Mouse (Mus musculus) forebrain, embryonic 16.5 days (tissue): Measurements from ENCODE around the gene Arhgap11a. TPM values are rescaled to one million over a fixed set of nuclear protein-coding genes. Genes with fewer than 3 reads are reported as not detected.

Source experiments
- ATAC-seq: fragments of 200-750 bp; cut with Nextera tagmentation; 2 replicates; pipeline ENCODE4 v1.8.0; 2017; ENCODE audit warnings: mild to moderate bottlenecking, moderate library complexity
- H3K27ac ChIP-seq: fragments of 300-500 bp; sonication (generic); 2 replicates; pipeline ENCODE4 v1.5.1; 2014; ENCODE audit warnings: low read length, control low read depth
- H3K27me3 ChIP-seq: fragments of 300-500 bp; sonication (generic); replicated peaks from 2 replicates; pipeline ENCODE4 v1.6.1; 2014; ENCODE audit warnings: low read length; ENCODE audit not compliant: control insufficient read depth, insufficient read depth
- H3K36me3 ChIP-seq: fragments of 300-500 bp; sonication (generic); 2 replicates; pipeline ENCODE4 v1.6.1; 2014; ENCODE audit not compliant: control insufficient read depth, insufficient read depth
- H3K4me1 ChIP-seq: fragments of 300-500 bp; sonication (generic); replicated peaks from 2 replicates; pipeline ENCODE4 v1.6.1; 2014; ENCODE audit warnings: low read length; ENCODE audit not compliant: control insufficient read depth, insufficient read depth
- H3K4me2 ChIP-seq: fragments of 300-500 bp; sonication (generic); 2 replicates; pipeline ENCODE4 v1.6.1; 2014; ENCODE audit warnings: mild to moderate bottlenecking, low read length, control low read depth
- H3K4me3 ChIP-seq: fragments of 300-500 bp; sonication (generic); replicated peaks from 2 replicates; pipeline ENCODE4 v1.5.1; 2014; ENCODE audit warnings: mild to moderate bottlenecking, low read length, control low read depth
- H3K9ac ChIP-seq: fragments of 300-500 bp; sonication (generic); replicated peaks from 2 replicates; pipeline ENCODE4 v1.6.1; 2014; ENCODE audit warnings: low read depth, low read length, control low read depth
- H3K9me3 ChIP-seq: fragments of 300-500 bp; sonication (generic); 2 replicates; pipeline ENCODE4 v1.6.1; 2016; ENCODE audit warnings: low read length; ENCODE audit not compliant: control insufficient read depth
- WGBS: fragments of 180-500 bp; shearing (Covaris S2); extraction: QIAGEN DNeasy Blood & Tissue Kit; methylation state at CpG from one replicate; pipeline ENCODE4 v1.1.7; 2014; 5-methylcytosine and 5-hydroxymethylcytosine counted together
- polyA plus RNA-seq: library from polyadenylated mRNA; unstranded; fragments of >200 nt; fragmentation: Nextera tagmentation; extraction: Ambion mirVana; gene quantifications from 2 replicates; pipeline ENCODE4 v1.2.1, GENCODE M21; 2015

Arhgap11a gene
- polyA plus RNA-seq, 1 experiment from 2014 or later = 28.1 TPM

GRCm38 (mm10) chr2:113845081-113845480 is 3.4 kb downstream of the Arhgap11a start:
- ATAC-seq = no peak
- no peak overlapping the region for H3K4me3 ChIP-seq
- 63% methylated on average over 4 of the region's 4 CpGs for WGBS

GRCm38 (mm10) chr2:113841656-113842437 is 6.6 kb downstream of the Arhgap11a start:
- Histone ChIP-seq H3K9me3 (no peaks in the 10 kb centered on the region), H3K36me3 (0 out of 2 replicates have a peak, but pooled peaks cover 2% of the 10 kb centered on the region), H3K4me3 (no peak overlapping the region), H3K4me1 (peaks cover 6% of the 10 kb centered on the region; the same call in 1 of the 2 replicates), H3K27ac (no peak overlapping the region), H3K4me2 (no peak overlapping the region), H3K9ac (no peak overlapping the region), H3K27me3 (no peaks in the 10 kb centered on the region)
- ATAC-seq = no peak
- WGBS = 97% methylated on average over 4 of the region's 4 CpGs

More at GRCm38 (mm10) chr2:113845081-113845480, 3.4 kb downstream of the Arhgap11a start:
- H3K27ac ChIP-seq = no peak overlapping the region
- no peaks in the 10 kb centered on the region for H3K9me3 ChIP-seq
- H3K9ac ChIP-seq = no peak overlapping the region
- H3K36me3 ChIP-seq = no peaks in the 10 kb centered on the region
- H3K27me3 ChIP-seq = no peaks in the 10 kb centered on the region
- no peak overlapping the region for H3K4me2 ChIP-seq
- H3K4me1 ChIP-seq = peaks cover 16% of the 10 kb centered on the region

- WGBS = 82% methylated on average over 4 of the region's 4 CpGs
- H3K4me3 ChIP-seq = no peak overlapping the region
- no peak for ATAC-seq
- no peaks in the 10 kb centered on the region for H3K27me3 ChIP-seq
- H3K4me2 ChIP-seq = no peak overlapping the region
- H3K9me3 ChIP-seq = no peaks in the 10 kb centered on the region
- H3K27ac ChIP-seq = no peak overlapping the region
- H3K36me3 ChIP-seq = 0 out of 2 replicates have a peak, but pooled peaks cover 2% of the 10 kb centered on the region
- no peak overlapping the region for H3K9ac ChIP-seq
- no peaks in the 10 kb centered on the region for H3K4me1 ChIP-seq
Observed at GRCm38 (mm10) chr2:113839488-113839887, 9.0 kb downstream of the Arhgap11a start.

- no peaks in the 10 kb centered on the region for H3K4me1 ChIP-seq
- H3K27ac ChIP-seq = no peak overlapping the region
- H3K36me3 ChIP-seq = peaks cover 2% of the 10 kb centered on the region; the same call in 1 of the 2 replicates
- 91% methylated on average over 3 of the region's 3 CpGs for WGBS
- no peaks in the 10 kb centered on the region for H3K9me3 ChIP-seq
- H3K4me3 ChIP-seq = no peak overlapping the region
- no peaks in the 10 kb centered on the region for H3K27me3 ChIP-seq
- no peak overlapping the region for H3K9ac ChIP-seq
- no peak for ATAC-seq
- H3K4me2 ChIP-seq = no peak overlapping the region
Observed at GRCm38 (mm10) chr2:113835219-113835618, 13.2 kb downstream of the Arhgap11a start.

GRCm38 (mm10) chr2:113828943-113829882 is 19.2 kb downstream of the Arhgap11a start, which contains the start of gene Scg5:
Gene Scg5, minus strand, starts transcription at chr2:113829121.
- ATAC-seq = peak; percentile 95
- no peaks in the 10 kb centered on the region for H3K9me3 ChIP-seq
- 9% methylated on average over 23 of the region's 23 CpGs for WGBS

GRCm38 (mm10) chr2:113828086-113828942 is 20.1 kb downstream of the Arhgap11a start:
- ATAC-seq = peak; percentile 93
- WGBS = 3% methylated on average over 17 of the region's 17 CpGs
- H3K27ac ChIP-seq = peak overlapping the region; percentile 99
- H3K4me3 ChIP-seq = peak overlapping the region; percentile 73
- peak overlapping the region; percentile 91 for H3K9ac ChIP-seq
- no peaks in the 10 kb centered on the region for H3K9me3 ChIP-seq
- peak overlapping the region; percentile 71 for H3K4me2 ChIP-seq
- H3K27me3 ChIP-seq = no peaks in the 10 kb centered on the region
- no peaks in the 10 kb centered on the region; the same call in 1 of the 2 replicates for H3K36me3 ChIP-seq
- H3K4me1 ChIP-seq = peaks cover 40% of the 10 kb centered on the region

More at GRCm38 (mm10) chr2:113828943-113829882, 19.2 kb downstream of the Arhgap11a start, which contains the start of gene Scg5:
- Histone ChIP-seq H3K4me1 (peaks cover 40% of the 10 kb centered on the region), H3K4me3 (peak within 1 kb of the TSS; percentile 73), H3K27me3 (no peaks in the 10 kb centered on the region), H3K27ac (peak within 1 kb of the TSS; percentile 99), H3K4me2 (peak within 1 kb of the TSS; percentile 71), H3K9ac (peak within 1 kb of the TSS; percentile 91), H3K36me3 (no peaks in the 10 kb centered on the region; the same call in 1 of the 2 replicates)

GRCm38 (mm10) chr2:113823909-113824308 is 24.6 kb downstream of the Arhgap11a start:
- H3K4me2 ChIP-seq = no peak overlapping the region
- H3K27me3 ChIP-seq = no peaks in the 10 kb centered on the region
- no peak for ATAC-seq
- peaks cover 34% of the 10 kb centered on the region for H3K4me1 ChIP-seq
- 0% methylated on average over 2 of the region's 2 CpGs for WGBS
- H3K9me3 ChIP-seq = no peaks in the 10 kb centered on the region
- H3K4me3 ChIP-seq = no peak overlapping the region
- H3K9ac ChIP-seq = no peak overlapping the region
- H3K36me3 ChIP-seq = no peaks in the 10 kb centered on the region
- no peak overlapping the region for H3K27ac ChIP-seq

GRCm38 (mm10) chr2:113822367-113822766 is 26.1 kb downstream of the Arhgap11a start:
- Histone ChIP-seq H3K4me2 (no peak overlapping the region), H3K27me3 (no peaks in the 10 kb centered on the region), H3K9ac (no peak overlapping the region), H3K9me3 (no peaks in the 10 kb centered on the region), H3K4me1 (peaks cover 41% of the 10 kb centered on the region), H3K27ac (no peak overlapping the region), H3K4me3 (no peak overlapping the region), H3K36me3 (no peaks in the 10 kb centered on the region)
- 93% methylated on average over 8 of the region's 8 CpGs for WGBS
- ATAC-seq = no peak
